Mouse (Mus musculus) liver, postnatal 0 days (tissue): ENCODE measurements around the gene Ccdc92.

Source experiments
- CTCF ChIP-seq: sonication (generic); IDR thresholded peaks from 2 replicates; pipeline ENCODE4 v1.5.1; 2016; ENCODE audit warnings: antibody characterized with exemption, low read depth
- EP300 ChIP-seq: IDR thresholded peaks from 2 replicates; pipeline ENCODE4 v1.6.1; 2016; ENCODE audit warnings: antibody characterized with exemption, low read depth, mild to moderate bottlenecking

- TF ChIP-seq CTCF (no peak), EP300 (no peak)
These were observed 47.4 kb downstream of the Ccdc92 start for GRCm38 (mm10) chr5:124814797-124815196.
